Mouse (Mus musculus) stomach, embryonic 14.5 days (tissue): ENCODE data around the gene Plcb2. TPM values are rescaled to one million over a fixed set of nuclear protein-coding genes. Genes with fewer than 3 reads are reported as not detected.

Source experiments
- ATAC-seq: fragments of 200-750 bp; cut with Nextera tagmentation; 2 replicates; pipeline ENCODE4 v1.8.0; 2017; ENCODE audit warnings: low read depth, moderate TSS enrichment; ENCODE audit not compliant: insufficient number of reproducible peaks, insufficient read depth, low FRiP score
- H3K27ac ChIP-seq: fragments of 300-500 bp; sonication (generic); 2 replicates; pipeline ENCODE4 v1.5.1; 2014; ENCODE audit warnings: mild to moderate bottlenecking, low read length, moderate library complexity, mixed read lengths
- H3K27me3 ChIP-seq: fragments of 300-500 bp; sonication (generic); 2 replicates; pipeline ENCODE4 v1.6.1; 2014; ENCODE audit warnings: low read length, control low read depth, mixed read lengths; ENCODE audit not compliant: control insufficient read depth, insufficient read depth
- H3K36me3 ChIP-seq: fragments of 300-500 bp; sonication (generic); 2 replicates; pipeline ENCODE4 v1.6.1; 2014; ENCODE audit warnings: mild to moderate bottlenecking, control low read depth, low read length, moderate library complexity, mixed read lengths; ENCODE audit not compliant: control insufficient read depth, insufficient read depth
- H3K4me1 ChIP-seq: fragments of 300-500 bp; sonication (generic); 2 replicates; pipeline ENCODE4 v1.6.1; 2014; ENCODE audit warnings: low read length, control low read depth, mixed read lengths; ENCODE audit not compliant: control insufficient read depth, insufficient read depth
- H3K4me2 ChIP-seq: fragments of 300-500 bp; sonication (generic); replicated peaks from 2 replicates; pipeline ENCODE4 v1.6.1; 2014; ENCODE audit warnings: low read depth, low read length, control low read depth
- H3K4me3 ChIP-seq: fragments of 300-500 bp; sonication (generic); 2 replicates; pipeline ENCODE4 v1.5.1; 2014; ENCODE audit warnings: low read depth, low read length, control low read depth
- H3K9ac ChIP-seq: fragments of 300-500 bp; sonication (generic); replicated peaks from 2 replicates; pipeline ENCODE4 v1.6.1; 2014; ENCODE audit warnings: low read depth, mild to moderate bottlenecking, control low read depth, low read length, moderate library complexity, mixed read lengths
- H3K9me3 ChIP-seq: fragments of 300-500 bp; sonication (generic); 2 replicates; pipeline ENCODE4 v1.6.1; 2016; ENCODE audit warnings: low read depth, low read length, control low read depth; ENCODE audit not compliant: control insufficient read depth
- WGBS: fragments of 180-500 bp; shearing (Covaris S2); extraction: QIAGEN DNeasy Blood & Tissue Kit; methylation state at CpG from one replicate; pipeline ENCODE4 v1.1.7; 2014; 5-methylcytosine and 5-hydroxymethylcytosine counted together
- polyA plus RNA-seq: library from polyadenylated mRNA; unstranded; fragments of >200 nt; fragmentation: Nextera tagmentation; extraction: Ambion mirVana; gene quantifications from 2 replicates; pipeline ENCODE4 v1.2.1, GENCODE M21; 2014

The Plcb2 gene
- polyA plus RNA-seq, 1 experiment from 2014 or later = 1.3 TPM

DNA sequence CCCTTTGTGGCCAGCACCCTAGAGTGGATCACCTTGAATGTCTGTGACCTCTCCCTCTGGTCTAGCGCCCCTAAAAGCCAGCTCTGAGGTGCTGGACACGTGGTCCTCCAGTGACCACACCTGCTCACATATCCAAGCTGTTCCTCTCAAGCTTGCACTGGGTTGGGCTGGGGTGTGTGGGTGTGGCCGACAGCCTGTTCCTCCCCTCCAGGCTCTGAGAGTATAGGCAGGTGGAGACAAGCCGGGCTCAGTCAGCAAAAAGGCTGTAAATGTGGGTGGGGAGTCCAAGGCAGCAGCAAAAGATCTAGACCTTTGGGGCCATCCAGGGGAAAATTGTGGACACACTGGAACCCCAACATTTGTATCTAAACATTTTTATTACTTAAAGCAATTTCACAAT is 69.8 kb downstream of the Plcb2 start:
- Histone ChIP-seq H3K27ac (no peak overlapping the region), H3K27me3 (no peaks in the 10 kb centered on the region), H3K9me3 (no peaks in the 10 kb centered on the region), H3K36me3 (no peaks in the 10 kb centered on the region), H3K4me1 (peaks cover 34% of the 10 kb centered on the region), H3K9ac (no peak overlapping the region), H3K4me3 (no peak overlapping the region), H3K4me2 (no peak overlapping the region)
- ATAC-seq = peak; percentile 84
- 36% methylated on average over 4 of the region's 4 CpGs for whole genome bisulfite sequencing

Other genes starting within 250 kb of the Plcb2 start
- 221 and 226 TPM in 2 replicates for gene Srp14, start 248.7 kb downstream of the Plcb2 start, polyA plus RNA-seq
- gene Bmf, start 178.8 kb downstream of the Plcb2 start, polyA plus RNA-seq = 7.7 and 8.2 TPM in 2 replicates
- gene Bub1b, start 130.2 kb downstream of the Plcb2 start, polyA plus RNA-seq = 80.4 and 81.2 TPM in 2 replicates
- gene Pak6, start 65.1 kb downstream of the Plcb2 start, polyA plus RNA-seq = 3.0 and 3.3 TPM in 2 replicates
- 0.07 TPM in 1 of 2 replicates, not detected in the other for gene Ankrd63, start 24.5 kb downstream of the Plcb2 start, polyA plus RNA-seq
- gene Inafm2, start 17.3 kb upstream of the Plcb2 start, polyA plus RNA-seq = 33.0 and 33.5 TPM in 2 replicates
- 0.75 and 1.4 TPM in 2 replicates for gene Ccdc9b, start 34.2 kb upstream of the Plcb2 start, polyA plus RNA-seq
- gene Phgr1, start 44.3 kb upstream of the Plcb2 start, polyA plus RNA-seq = 22.2 and 24.8 TPM in 2 replicates
- 2.1 and 2.8 TPM in 2 replicates for gene Disp2, start 51.3 kb upstream of the Plcb2 start, polyA plus RNA-seq
- 103 and 105 TPM in 2 replicates for gene Knstrn, start 85.6 kb upstream of the Plcb2 start, polyA plus RNA-seq
- gene Ivd, start 133.5 kb upstream of the Plcb2 start, polyA plus RNA-seq = 55.9 and 57.9 TPM in 2 replicates
- 1.8 TPM in 2 replicates for gene Bahd1, start 171.9 kb upstream of the Plcb2 start, polyA plus RNA-seq
- gene Chst14, start 198.1 kb upstream of the Plcb2 start, polyA plus RNA-seq = 37.5 and 38.0 TPM in 2 replicates